Mouse (Mus musculus) G1E (cell line): ENCODE measurements around the gene Psmc1.

Source experiments
- CTCF ChIP-seq: IDR thresholded peaks from 2 replicates; pipeline ENCODE4 v1.5.1; 2012; ENCODE audit warnings: low read depth, low read length, inconsistent platforms, mixed read lengths
- GATA2 ChIP-seq: IDR thresholded peaks from 2 replicates; pipeline ENCODE4 v1.6.1; 2012; ENCODE audit warnings: low read depth, low read length, inconsistent platforms, borderline replicate concordance
- TAL1 ChIP-seq: conservative IDR thresholded peaks from 2 replicates; pipeline ENCODE4 v1.6.1; 2012; ENCODE audit warnings: low read depth, low read length, inconsistent platforms, mixed read lengths

- TF ChIP-seq CTCF (no peak), GATA2 (no peak), TAL1 (no peak)
Measured at GRCm38 (mm10) chr12:100065109-100065508, 44.8 kb upstream of the Psmc1 start.
